14 mouse cellular contexts compared by ENCODE assay signal in genomic region chr1:69469158-69469901, GRCm38 (mm10).
"Had no signal": no experiment of that assay in that cellular context is flagged by ENCODE, and none has a peak within 500 bp of the region (broad histone marks: within the 10 kb centered on the region; RNA-seq: fewer than 3 reads in every experiment).

No protein-coding gene starts in this region.

- H3K27me3 ChIP-seq: kidney, embryonic 15.5 days; limb, embryonic 13.5 days; neural tube, embryonic 12.5 days had no signal

- H3K4me3 ChIP-seq: kidney, embryonic 15.5 days; limb, embryonic 13.5 days; midbrain, embryonic 10.5 days; myocyte; neural tube, embryonic 12.5 days had no signal

- DNase-seq: kidney, postnatal 14 days; left cerebral cortex, postnatal 4 days; lung, adult 18-20 months; lung, postnatal 4 days; midbrain, embryonic 14.5 days; right cerebral cortex, postnatal 25 days; thymus, adult 2 months; thymus, postnatal 36 days had no signal

- H3K4me1 ChIP-seq: neural tube, embryonic 12.5 days had no signal

- H3K9ac ChIP-seq: kidney, embryonic 15.5 days; limb, embryonic 13.5 days; liver, embryonic 14.5 days; neural tube, embryonic 12.5 days had no signal

- H3K9me3 ChIP-seq: kidney, embryonic 15.5 days; limb, embryonic 13.5 days; midbrain, embryonic 10.5 days; neural tube, embryonic 12.5 days had no signal

- H3K4me2 ChIP-seq: kidney, embryonic 15.5 days; limb, embryonic 13.5 days; neural tube, embryonic 12.5 days had no signal

- H3K27ac ChIP-seq: kidney, embryonic 15.5 days; limb, embryonic 13.5 days; liver, embryonic 14.5 days; midbrain, embryonic 10.5 days; neural tube, embryonic 12.5 days had no signal

- H3K36me3 ChIP-seq: kidney, embryonic 15.5 days; limb, embryonic 13.5 days; midbrain, embryonic 10.5 days; neural tube, embryonic 12.5 days had no signal
